Mouse (Mus musculus) G1E-ER4 (cell line): Measurements from ENCODE around the gene Abcc4. TPM values are rescaled to one million over a fixed set of nuclear protein-coding genes. Genes with fewer than 3 reads are reported as not detected.

Experiments used
- GATA1 ChIP-seq: IDR thresholded peaks from one replicate; pipeline ENCODE4 v1.8.0; 2012; ENCODE audit warnings: low read length, inconsistent platforms
- polyA plus RNA-seq: library from polyadenylated mRNA; stranded (reverse); fragments of >175 nt; gene quantifications from 2 replicates; pipeline ENCODE4 v1.2.3, GENCODE M21; 2012

Abcc4 gene
- polyA plus RNA-seq, 1 experiment, result 7.8 TPM

DNA sequence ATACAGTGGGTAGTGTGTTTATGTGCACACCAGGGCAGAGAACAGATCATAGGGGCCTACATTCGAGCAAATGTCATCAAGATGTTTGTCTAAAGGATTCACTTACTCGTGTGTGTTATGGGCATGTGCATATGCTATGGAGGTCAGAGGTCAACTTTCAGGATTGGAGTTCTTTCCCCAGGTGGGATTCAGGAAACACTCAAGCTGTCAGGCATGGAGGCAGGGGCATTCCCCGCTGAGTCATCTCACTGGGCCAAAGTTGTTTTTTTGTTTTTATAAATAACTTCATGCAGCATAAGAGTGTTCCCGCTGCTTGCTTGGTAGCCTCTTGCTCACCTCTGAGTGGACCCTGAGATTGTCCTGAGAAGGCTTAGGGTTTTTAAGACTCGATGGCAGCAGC lies 224.2 kb downstream of the Abcc4 start:
- no peak for TF ChIP-seq GATA1

DNA sequence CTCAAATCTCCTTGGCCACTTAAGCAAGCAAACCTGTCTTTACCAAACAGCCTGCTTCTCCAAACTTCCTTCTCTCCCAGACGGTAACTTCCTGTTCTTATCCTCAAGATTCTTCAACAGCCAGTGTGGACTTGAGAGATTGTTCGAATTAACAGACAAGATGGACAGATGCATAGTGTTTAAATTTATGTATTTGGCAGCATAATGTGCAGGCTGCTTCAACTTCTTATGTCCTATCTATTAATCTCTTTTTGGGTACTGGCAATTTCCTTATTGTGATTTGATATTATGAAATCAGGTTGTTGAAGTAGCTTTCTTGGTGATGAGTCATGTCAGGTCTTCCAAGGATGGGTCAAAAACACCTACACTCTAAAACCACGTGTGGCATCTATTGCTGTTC lies 229.7 kb downstream of the Abcc4 start:
- TF ChIP-seq GATA1, result no peak

DNA sequence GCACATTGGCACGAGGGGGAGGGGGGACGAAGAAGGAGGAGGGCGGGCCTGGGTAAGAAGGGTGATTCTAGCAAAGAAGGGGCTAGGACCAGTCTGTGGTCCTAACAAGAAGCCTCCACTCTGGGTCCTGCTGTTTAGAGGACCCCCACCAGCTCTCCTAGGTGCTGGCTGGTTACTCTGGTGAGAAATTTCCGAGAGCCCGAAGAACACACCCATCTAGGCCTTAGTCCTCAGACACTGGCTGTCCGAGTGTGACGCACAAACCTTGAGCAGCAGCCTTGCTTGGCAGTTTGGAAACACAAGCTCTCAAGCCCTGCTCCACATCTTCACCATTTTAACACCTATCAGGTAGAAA lies 230.9 kb downstream of the Abcc4 start:
- no peak for TF ChIP-seq GATA1

DNA sequence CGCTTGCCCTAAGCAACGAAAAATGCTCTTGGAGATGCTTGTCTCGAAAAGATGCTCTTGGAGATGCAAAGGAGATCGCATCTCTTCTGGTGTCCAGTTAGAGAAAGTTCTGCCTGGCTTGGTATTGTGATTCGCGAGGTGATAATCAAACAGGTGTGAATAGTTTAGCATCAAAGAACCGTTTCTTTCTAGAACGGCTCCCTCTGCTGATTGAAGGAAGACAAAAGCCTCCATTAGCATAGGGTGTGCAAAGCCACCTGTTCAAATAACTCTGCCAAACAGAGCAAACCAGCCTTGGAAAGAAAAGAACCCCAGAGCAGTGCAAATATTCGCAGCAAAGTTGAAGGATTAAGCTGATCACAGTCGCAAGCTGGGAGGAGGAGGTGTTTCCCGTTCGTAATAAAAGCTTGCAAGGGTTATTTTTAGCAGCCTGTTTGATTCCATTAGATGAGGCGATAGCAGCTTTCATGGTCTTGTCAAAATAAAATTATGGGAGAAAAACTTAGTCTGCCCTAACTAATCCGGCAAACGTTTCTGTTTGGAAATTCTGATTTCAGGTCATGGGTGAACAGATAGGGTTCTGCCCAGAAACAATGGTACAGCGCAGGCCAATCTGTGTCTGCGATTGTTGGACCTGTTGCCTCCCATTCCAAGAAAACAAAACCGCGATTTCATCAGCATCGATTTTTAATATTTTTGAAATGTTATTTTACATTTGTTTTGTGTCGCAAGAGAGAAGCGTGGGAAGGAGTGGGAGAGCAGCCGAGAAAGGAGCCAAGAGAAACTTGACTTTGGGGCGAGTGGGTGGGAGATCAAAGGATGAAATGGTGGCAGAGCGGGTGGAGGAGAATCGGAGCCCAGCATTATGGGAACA lies 231.6 kb downstream of the Abcc4 start:
- TF ChIP-seq GATA1, result no peak

DNA sequence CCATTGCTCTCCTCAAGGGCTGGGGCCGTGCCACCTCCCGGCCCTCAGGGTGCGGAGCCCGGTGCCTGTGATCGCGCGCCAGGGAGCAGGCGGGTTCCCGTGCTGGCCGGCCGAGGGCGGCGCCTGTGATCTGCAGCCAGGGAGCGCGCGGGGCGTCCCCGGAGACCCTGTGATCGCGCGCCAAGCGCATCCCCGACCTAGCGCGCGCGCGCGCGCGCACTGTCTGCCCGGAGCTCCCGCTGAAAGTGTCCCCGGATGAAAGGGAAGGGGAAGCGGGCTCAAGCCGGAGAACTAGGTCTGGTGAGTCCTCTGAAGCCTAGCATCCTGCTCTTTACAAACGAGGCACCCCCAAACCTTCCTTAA lies 232.2 kb downstream of the Abcc4 start:
- no peak for TF ChIP-seq GATA1

DNA sequence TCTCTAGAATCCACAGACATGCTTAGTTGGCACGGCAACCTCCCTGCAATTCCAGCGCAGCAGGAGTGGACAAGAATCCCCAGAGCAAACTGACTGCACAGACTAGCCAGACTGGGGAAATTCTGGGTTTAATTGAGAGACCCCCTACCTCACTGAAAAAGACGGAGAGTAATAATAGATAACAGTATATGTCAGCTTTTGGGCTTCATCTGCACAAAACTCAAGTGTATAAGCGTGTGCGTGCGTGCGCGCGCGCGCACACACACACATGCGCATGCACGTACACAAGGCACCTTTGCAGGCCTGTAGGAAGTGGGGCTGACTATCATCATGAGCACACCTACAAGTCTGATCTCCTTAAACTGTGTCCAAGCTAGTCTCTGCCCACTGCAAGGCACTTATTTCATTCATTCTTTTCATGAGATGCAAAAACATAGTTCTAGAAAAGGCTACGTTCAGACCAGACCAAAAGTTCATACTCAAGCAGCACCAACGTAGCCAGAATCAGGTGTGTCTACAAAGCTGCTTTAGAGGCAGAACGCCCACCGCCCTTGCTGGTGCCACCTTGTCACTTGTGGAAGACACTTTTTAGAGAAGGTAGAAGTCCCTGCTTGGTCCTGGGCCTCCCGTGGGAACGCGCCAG lies 232.7 kb downstream of the Abcc4 start:
- TF ChIP-seq GATA1, result no peak

DNA sequence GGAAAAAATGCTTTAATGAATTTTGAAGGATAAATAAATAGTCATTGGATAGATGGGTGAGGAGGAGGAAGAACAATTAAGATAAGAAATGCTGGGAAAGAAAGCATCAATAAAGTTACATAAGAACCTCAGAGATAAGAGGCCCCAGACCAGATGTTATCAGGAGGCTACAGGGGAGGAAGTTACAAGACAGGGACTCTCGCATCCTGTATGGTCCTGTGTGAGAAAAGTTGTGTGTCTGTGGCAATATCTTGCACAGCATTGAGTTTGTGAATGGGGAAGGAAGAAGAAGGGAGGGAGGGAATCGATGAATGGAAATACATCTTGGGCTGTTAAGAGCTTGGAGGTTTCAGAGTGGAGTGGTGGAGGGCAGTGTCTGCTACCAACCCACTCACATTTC lies 240.7 kb downstream of the Abcc4 start:
- TF ChIP-seq GATA1, result no peak

DNA sequence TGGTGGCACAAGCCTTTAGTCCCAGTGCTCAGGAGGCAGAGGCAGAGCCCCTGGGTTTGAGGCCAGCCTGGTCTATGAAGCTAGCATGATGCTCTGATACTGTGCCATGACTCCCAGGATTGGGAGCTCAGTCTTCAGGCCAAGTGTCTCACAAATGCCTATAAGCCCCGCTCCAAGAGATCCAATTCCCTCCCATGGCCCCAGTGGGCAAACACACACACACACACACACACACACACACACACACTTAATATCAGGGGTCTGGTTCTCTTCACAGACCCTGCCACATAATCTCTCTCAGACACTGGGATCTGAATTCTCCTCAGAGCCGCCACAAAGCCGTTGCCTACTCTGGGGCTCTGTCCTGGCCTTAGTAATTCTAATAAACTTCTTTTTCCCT lies 241.6 kb downstream of the Abcc4 start:
- no peak for TF ChIP-seq GATA1

DNA sequence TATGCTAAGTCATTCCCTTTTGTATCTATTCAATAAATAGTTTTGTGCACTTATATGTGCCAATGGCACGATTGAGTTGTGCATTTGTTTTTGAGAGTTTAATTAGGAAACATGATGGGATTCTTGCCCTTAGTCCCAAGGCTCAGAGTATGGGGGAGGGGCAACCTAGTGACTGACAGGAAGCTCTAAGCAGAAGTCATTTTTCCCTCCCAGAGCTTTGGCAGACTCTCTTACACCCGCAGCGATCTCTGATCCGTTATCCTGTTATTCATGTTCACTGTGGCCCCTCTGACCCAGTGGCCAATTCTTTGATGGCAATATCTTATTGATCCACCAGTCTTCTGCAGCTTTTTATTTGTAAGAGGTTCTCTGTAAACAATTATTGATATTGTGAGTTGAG lies 253.4 kb downstream of the Abcc4 start:
- no peak for TF ChIP-seq GATA1

DNA sequence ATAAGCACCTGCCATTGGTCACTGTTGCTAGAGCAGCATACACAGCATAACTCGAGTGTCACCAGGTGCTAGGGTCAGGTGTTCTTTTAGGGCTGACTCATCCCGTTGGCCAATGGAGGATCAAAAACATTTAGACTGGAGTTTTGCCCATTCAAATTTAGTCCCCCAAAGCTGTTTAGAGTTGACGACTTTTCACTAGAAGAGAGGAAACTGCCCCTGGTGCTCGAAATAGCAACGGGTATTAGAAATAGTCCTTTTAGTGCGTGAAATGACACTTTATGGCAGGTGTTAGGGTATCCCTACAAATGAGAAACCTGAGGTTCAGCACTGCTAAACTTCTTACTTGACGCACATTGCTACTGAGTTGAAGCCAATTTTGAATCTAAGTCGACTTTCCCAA lies 265.9 kb downstream of the Abcc4 start:
- TF ChIP-seq GATA1, result no peak

DNA sequence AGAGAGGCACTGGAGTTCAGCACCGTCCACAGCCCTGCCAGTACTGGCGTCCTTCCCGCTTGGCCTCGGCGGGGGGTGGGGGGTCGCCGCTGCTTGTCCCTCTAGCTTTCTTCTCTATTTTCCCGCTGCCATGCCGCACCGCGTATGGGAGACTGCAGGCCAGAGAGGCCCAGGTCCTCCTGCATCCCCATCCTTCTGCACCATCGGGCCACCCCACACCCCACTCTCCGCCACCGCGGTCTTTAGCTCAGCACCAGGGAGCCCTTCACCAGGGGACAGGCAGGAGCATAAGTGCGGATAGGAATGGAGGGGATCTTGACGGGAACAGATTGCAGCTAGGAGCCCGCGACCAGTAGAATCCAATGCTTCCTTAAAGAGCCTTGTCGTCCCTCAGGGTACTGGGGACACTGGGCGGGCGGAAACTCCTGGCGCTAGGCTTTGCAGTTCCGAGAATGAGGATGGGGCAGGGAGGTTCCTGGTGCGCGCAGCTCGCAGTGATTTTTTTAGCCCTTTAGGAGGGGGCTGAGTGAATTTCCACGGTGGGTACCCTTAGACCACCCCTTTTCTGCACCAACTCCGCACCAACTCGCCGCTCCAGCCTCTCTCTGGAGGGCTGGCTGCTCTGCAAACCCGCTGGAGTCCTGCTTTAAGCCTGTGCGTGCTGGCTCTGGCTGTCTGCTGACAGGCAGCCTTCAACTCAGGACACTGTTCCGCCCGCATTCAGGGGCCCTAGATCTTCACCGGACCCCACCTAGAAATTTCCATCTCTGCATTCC lies 268.7 kb downstream of the Abcc4 start:
- TF ChIP-seq GATA1, result no peak

DNA sequence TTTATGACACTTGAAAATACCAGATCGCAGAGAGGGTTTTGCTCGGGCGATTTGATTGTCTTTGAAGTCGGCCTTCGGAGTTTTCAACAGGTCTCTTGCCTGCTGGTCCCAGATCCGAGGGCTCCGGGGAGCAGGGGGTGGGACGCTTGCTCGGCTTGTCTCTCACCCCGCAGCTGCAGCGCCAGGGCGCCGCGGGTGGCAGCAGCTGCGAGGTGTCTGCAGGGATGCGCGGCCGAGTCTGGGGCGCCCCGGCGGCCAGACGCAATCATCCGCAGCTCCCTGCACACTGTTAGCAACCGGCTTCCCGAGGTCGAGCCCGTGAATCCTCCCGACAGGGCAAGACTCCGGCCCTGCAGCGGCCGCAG lies 269.2 kb downstream of the Abcc4 start:
- no peak for TF ChIP-seq GATA1

DNA sequence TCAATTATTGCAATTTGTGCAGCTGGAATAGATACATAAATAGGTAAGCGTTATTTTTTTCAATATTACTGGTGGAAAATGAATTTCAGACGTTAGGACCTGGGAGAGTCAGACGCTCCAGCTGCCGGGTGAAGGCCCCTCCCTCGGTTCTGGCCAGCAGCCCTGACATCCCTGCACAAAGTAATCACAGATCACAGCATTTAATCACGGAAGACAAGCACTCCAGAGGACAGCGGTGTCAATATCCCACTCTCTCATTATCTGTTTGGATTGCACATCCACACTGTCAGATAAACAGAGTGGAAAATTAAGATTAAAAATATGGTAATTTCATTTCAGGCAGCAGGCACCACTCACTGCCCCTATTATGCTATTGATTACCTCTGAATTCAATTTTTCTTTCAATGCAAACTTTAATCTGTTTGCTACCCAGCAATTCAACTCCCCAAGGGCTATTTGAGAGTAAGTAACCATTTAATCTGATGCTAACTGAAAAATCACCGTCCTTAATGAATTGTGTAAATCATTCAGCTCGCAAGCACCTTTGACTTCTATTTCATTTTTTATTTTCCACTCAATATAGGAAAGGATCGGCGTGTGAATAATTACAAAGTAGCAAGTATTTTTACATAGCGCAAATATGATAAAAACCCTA lies 270.2 kb downstream of the Abcc4 start:
- TF ChIP-seq GATA1, result no peak

DNA sequence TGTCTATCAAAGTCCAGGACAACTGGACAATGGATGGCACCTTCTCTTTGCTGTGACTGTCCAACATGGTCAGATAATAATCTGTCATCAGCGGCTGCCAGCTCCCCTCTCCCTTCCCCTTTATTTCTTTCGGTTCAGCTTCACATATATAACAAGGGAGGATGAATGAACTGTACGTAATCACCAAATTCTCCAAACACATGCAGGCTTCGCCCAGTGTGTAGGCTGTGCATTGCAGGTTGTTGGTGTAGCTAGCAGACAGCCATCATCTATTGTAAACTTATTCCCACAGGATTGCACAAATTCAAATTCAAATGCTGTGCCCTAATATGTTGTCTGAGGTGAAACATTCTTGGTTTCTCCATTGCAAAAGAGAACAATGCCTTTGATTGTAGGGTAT lies 271.2 kb downstream of the Abcc4 start:
- TF ChIP-seq GATA1, result no peak

DNA sequence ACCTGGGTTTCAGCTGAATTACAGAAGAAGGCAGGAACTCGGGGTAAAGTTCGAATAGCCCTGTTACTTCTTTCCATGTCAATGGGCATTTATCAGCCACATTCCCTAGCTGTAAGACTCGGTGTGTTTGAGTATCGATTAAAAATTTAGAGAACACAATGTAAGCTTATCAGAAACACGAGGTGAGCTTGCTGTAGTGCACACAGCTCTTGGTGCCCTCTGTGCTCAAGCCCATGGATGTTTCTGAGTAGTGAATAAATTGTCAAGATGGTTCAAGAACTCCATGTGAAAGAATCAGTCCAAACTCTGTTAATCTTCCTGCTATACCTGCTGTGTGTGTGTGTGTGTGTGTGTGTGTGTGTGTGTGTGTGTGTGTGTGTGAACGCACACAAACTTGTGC lies 272.2 kb downstream of the Abcc4 start:
- no peak for TF ChIP-seq GATA1

Other genes starting within 250 kb of the Abcc4 start
- gene Cldn10, start 81.7 kb upstream of the Abcc4 start, polyA plus RNA-seq, result not detected in 2 replicates
- gene Dzip1, start 219.2 kb upstream of the Abcc4 start, polyA plus RNA-seq, result 0.56 and 0.59 TPM in 2 replicates
- gene Dnajc3, start 231.8 kb upstream of the Abcc4 start, polyA plus RNA-seq, result 2.5 and 4.2 TPM in 2 replicates